Mouse (Mus musculus): Measurements from ENCODE around the gene Esr1. TPM values are rescaled to one million over a fixed set of nuclear protein-coding genes. Genes with fewer than 3 reads are reported as not detected.
"Not testable (repeated sequence)": the region's sequence is repeated elsewhere in the genome, so short reads cannot be mapped to it uniquely, and the experiment has no call there.

The Esr1 gene
- total and polyA plus RNA-seq, 2 experiments, result 12.2 to 30.3 TPM

GRCm38 (mm10) chr10:4646851-4647250 lies 35.5 kb downstream of the Esr1 start:
- Histone ChIP-seq H3K4me3 (ENCODE audit: insufficient read depth, low read depth, low read length) (no peak overlapping the region), H3K79me2 (ENCODE audit: control insufficient read depth, insufficient read depth, low read length) (peaks cover 2% of the 10 kb centered on the region; the same call in 1 of the 2 replicates), H3K36me3 (ENCODE audit: control insufficient read depth, insufficient read depth, low read length) (no peaks in the 10 kb centered on the region), H3K27me3 (ENCODE audit: control insufficient read depth, insufficient read depth, low read length) (no peaks in the 10 kb centered on the region), H3K27ac (replicated peaks; ENCODE audit: insufficient read depth, low read depth, low read length) (no peak overlapping the region), H3K4me1 (ENCODE audit: control insufficient read depth, insufficient read depth, low read length) (no peaks in the 10 kb centered on the region), H3K9ac (ENCODE audit: low read depth, low read length) (no peak overlapping the region)
- no peak for DNase-seq (ENCODE audit: extremely low read depth, low read depth, low spot score)
- no peak for TF ChIP-seq POLR2A (IDR thresholded peaks at IDR 0.05; ENCODE audit: extremely low read depth, insufficient read depth, low read length)
- TF ChIP-seq CTCF (IDR thresholded peaks at IDR 0.05; ENCODE audit: low read depth, low read length), result no peak
- WGBS, result 90% methylated on average over 9 of the region's 9 CpGs

DNA sequence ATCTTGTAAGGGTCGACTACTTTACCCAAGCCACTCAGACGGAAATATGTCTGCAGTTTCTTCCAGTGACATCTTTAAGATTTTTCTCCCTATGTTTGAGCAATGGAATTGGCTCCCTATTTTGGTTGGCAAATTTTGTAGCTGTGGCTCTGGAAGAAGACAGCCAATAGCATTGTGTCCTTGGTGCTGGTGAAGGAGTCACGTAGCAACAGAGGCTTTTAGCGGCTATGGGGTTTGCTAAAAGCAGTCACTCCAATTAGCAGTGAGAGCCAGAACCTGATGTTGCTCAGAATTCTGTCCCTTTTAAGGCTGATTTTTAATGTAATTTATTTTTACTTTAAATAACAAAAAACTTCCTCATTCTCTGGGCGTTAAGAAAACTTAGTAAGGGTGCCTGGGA lies 54.0 kb downstream of the Esr1 start:
- no peaks in the 10 kb centered on the region for H3K79me2 ChIP-seq (ENCODE audit: control insufficient read depth, insufficient read depth, low read length)
- H3K9ac ChIP-seq (ENCODE audit: low read depth, low read length), result no peak overlapping the region
- no peaks in the 10 kb centered on the region for H3K27me3 ChIP-seq (ENCODE audit: control insufficient read depth, insufficient read depth, low read length)
- DNase-seq (ENCODE audit: extremely low read depth, low read depth, low spot score), result no peak
- no peak overlapping the region for H3K27ac ChIP-seq (replicated peaks; ENCODE audit: insufficient read depth, low read depth, low read length)
- WGBS, result 89% methylated on average over 5 of the region's 5 CpGs
- H3K36me3 ChIP-seq (ENCODE audit: control insufficient read depth, insufficient read depth, low read length), result no peaks in the 10 kb centered on the region
- H3K4me1 ChIP-seq (ENCODE audit: control insufficient read depth, insufficient read depth, low read length), result peaks cover 2% of the 10 kb centered on the region; the same call in 1 of the 2 replicates
- H3K4me3 ChIP-seq (ENCODE audit: insufficient read depth, low read depth, low read length), result no peak overlapping the region
- TF ChIP-seq CTCF (IDR thresholded peaks at IDR 0.05; ENCODE audit: low read depth, low read length) (no peak), POLR2A (IDR thresholded peaks at IDR 0.05; ENCODE audit: extremely low read depth, insufficient read depth, low read length) (no peak)

- Histone ChIP-seq H3K4me1 (ENCODE audit: control insufficient read depth, insufficient read depth, low read length) (peaks cover 2% of the 10 kb centered on the region; the same call in 1 of the 2 replicates), H3K4me3 (ENCODE audit: insufficient read depth, low read depth, low read length) (no peak overlapping the region), H3K79me2 (ENCODE audit: control insufficient read depth, insufficient read depth, low read length) (no peaks in the 10 kb centered on the region), H3K27me3 (ENCODE audit: control insufficient read depth, insufficient read depth, low read length) (no peaks in the 10 kb centered on the region), H3K27ac (replicated peaks; ENCODE audit: insufficient read depth, low read depth, low read length) (no peak overlapping the region), H3K36me3 (ENCODE audit: control insufficient read depth, insufficient read depth, low read length) (no peaks in the 10 kb centered on the region), H3K9ac (ENCODE audit: low read depth, low read length) (no peak overlapping the region)
- peak; percentile 89 for DNase-seq (ENCODE audit: extremely low read depth, low read depth, low spot score)
- 34% methylated on average over 2 of the region's 2 CpGs for WGBS
- no peak for TF ChIP-seq CTCF (IDR thresholded peaks at IDR 0.05; ENCODE audit: low read depth, low read length)
- TF ChIP-seq POLR2A (IDR thresholded peaks at IDR 0.05; ENCODE audit: extremely low read depth, insufficient read depth, low read length), result no peak
Measured at GRCm38 (mm10) chr10:4667006-4667405, 55.6 kb downstream of the Esr1 start.

DNA sequence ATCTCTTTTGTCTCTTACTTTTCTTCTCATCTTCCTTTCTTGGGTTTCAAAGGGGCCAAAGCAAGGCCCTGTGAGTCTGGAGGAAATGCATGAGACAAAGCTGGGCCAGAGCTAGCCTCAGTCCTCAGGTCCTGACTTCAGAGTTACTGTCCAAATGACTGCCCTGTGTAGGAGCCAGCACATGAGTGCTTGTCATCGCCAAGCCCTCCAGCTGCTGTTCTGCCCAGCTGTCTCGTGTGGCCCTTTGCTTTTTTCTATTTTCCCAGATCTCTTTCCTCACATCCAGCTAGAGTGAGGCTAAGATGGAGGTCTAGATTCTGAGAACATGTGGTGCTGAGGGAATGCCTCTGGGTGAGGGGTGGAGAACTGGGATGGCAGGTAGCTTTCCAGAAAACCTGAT lies 58.7 kb downstream of the Esr1 start:
- no peak overlapping the region for H3K27ac ChIP-seq (replicated peaks; ENCODE audit: insufficient read depth, low read depth, low read length)
- H3K79me2 ChIP-seq (ENCODE audit: control insufficient read depth, insufficient read depth, low read length), result no peaks in the 10 kb centered on the region
- H3K9ac ChIP-seq (ENCODE audit: low read depth, low read length), result no peak overlapping the region
- no peaks in the 10 kb centered on the region for H3K36me3 ChIP-seq (ENCODE audit: control insufficient read depth, insufficient read depth, low read length)
- no peak overlapping the region for H3K4me3 ChIP-seq (ENCODE audit: insufficient read depth, low read depth, low read length)
- WGBS, result 91% methylated on average over 2 of the region's 2 CpGs
- TF ChIP-seq POLR2A (IDR thresholded peaks at IDR 0.05; ENCODE audit: extremely low read depth, insufficient read depth, low read length) (no peak), CTCF (IDR thresholded peaks at IDR 0.05; ENCODE audit: low read depth, low read length) (no peak)
- no peak for DNase-seq (ENCODE audit: extremely low read depth, low read depth, low spot score)
- H3K27me3 ChIP-seq (ENCODE audit: control insufficient read depth, insufficient read depth, low read length), result no peaks in the 10 kb centered on the region
- peaks cover 5% of the 10 kb centered on the region; the same call in 1 of the 2 replicates for H3K4me1 ChIP-seq (ENCODE audit: control insufficient read depth, insufficient read depth, low read length)

DNA sequence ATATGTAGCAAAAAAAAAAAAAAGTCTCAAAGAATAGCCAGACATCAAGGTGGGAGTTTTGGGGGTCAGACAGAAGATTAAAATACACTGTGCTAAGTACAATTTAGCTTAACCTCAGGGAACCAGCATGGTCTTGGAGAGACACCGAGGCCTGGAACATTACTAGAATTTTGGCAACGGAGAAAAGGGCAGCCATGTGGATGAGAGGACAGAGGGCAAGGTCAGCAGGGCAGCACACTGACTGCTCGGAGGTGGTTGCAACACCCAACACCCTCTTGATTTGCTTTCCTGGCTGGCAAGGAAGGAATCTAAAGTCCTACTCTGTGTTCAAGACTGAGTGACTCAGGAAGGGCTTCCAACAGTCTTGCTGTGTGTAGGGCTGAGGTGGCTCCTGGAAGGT lies 60.5 kb downstream of the Esr1 start:
- 19% methylated on average over 3 of the region's 3 CpGs for WGBS
- Histone ChIP-seq H3K79me2 (ENCODE audit: control insufficient read depth, insufficient read depth, low read length) (no peaks in the 10 kb centered on the region), H3K27ac (replicated peaks; ENCODE audit: insufficient read depth, low read depth, low read length) (peak overlapping the region; percentile 57), H3K36me3 (ENCODE audit: control insufficient read depth, insufficient read depth, low read length) (no peaks in the 10 kb centered on the region), H3K27me3 (ENCODE audit: control insufficient read depth, insufficient read depth, low read length) (no peaks in the 10 kb centered on the region), H3K4me1 (ENCODE audit: control insufficient read depth, insufficient read depth, low read length) (peaks cover 5% of the 10 kb centered on the region; the same call in 1 of the 2 replicates), H3K9ac (ENCODE audit: low read depth, low read length) (no peak overlapping the region), H3K4me3 (ENCODE audit: insufficient read depth, low read depth, low read length) (no peak overlapping the region)
- DNase-seq (ENCODE audit: extremely low read depth, low read depth, low spot score), result peak; percentile 93
- TF ChIP-seq CTCF (IDR thresholded peaks at IDR 0.05; ENCODE audit: low read depth, low read length), result no peak
- no peak for TF ChIP-seq POLR2A (IDR thresholded peaks at IDR 0.05; ENCODE audit: extremely low read depth, insufficient read depth, low read length)

DNA sequence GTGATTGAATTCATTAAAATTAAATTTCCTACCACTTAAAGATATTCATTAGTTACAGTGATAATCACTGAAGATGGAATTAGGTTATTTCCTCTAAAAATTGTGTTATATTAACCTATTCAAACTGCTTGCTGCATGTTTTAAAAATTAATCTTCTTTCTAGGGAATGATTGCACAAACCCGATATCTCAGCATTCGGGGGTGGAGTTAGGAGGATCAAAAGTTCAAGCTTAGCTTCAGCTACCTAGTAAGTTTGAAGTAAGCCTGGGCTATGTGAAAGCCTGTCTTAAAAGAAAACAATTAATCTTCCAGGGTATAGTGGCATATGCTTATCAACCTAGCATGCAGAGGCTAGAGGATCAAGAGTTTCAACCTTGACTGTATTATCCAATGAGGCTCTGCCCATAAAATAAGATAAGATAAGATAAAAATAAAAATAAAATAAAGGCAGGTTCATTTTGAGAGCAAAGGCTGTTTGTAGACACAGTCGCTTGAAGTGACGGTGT lies 62.0 kb downstream of the Esr1 start:
- 25% methylated on average over 4 of the region's 4 CpGs for WGBS
- TF ChIP-seq POLR2A (IDR thresholded peaks at IDR 0.05; ENCODE audit: extremely low read depth, insufficient read depth, low read length) (no peak), CTCF (IDR thresholded peaks at IDR 0.05; ENCODE audit: low read depth, low read length) (no peak)
- H3K4me1 ChIP-seq (ENCODE audit: control insufficient read depth, insufficient read depth, low read length), result peaks cover 3% of the 10 kb centered on the region; the same call in 1 of the 2 replicates
- no peaks in the 10 kb centered on the region for H3K27me3 ChIP-seq (ENCODE audit: control insufficient read depth, insufficient read depth, low read length)
- no peak overlapping the region for H3K27ac ChIP-seq (replicated peaks; ENCODE audit: insufficient read depth, low read depth, low read length)
- peak; percentile 81 for DNase-seq (ENCODE audit: extremely low read depth, low read depth, low spot score)
- H3K79me2 ChIP-seq (ENCODE audit: control insufficient read depth, insufficient read depth, low read length), result no peaks in the 10 kb centered on the region
- no peak overlapping the region for H3K9ac ChIP-seq (ENCODE audit: low read depth, low read length)
- H3K36me3 ChIP-seq (ENCODE audit: control insufficient read depth, insufficient read depth, low read length), result no peaks in the 10 kb centered on the region
- H3K4me3 ChIP-seq (ENCODE audit: insufficient read depth, low read depth, low read length), result no peak overlapping the region

DNA sequence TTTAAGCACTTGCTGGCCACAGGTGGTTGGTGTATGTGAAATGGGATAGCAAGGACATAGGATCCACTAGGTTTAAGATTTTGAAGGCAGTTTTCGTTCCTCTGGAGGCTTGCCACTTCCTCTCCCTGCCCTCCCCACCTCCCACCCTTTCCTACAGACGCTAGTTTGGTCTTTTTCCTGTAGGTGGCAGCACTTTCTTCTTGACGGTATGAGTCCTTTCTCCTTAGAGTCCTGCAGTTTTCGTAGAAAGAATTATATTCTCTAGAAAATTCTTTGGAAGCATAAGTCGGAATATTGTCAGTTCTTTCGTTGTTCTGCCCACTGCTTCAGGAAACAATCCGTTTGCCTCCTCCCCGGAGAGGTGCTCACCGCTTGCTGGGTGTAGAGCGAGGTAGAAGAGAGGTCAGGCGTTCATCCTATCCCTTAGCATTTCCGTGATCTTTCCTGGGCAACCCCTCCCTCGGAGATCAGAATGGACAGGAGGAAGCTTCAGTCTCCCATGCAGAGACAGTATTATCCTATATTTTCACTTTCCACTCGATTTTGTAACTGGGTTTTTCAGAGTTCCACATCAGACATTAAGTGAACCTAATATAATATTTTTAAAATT lies 63.7 kb downstream of the Esr1 start:
- not testable (repeated sequence) for H3K9ac ChIP-seq (ENCODE audit: low read depth, low read length); H3K79me2 ChIP-seq (ENCODE audit: control insufficient read depth, insufficient read depth, low read length); H3K36me3 ChIP-seq (ENCODE audit: control insufficient read depth, insufficient read depth, low read length); H3K4me1 ChIP-seq (ENCODE audit: control insufficient read depth, insufficient read depth, low read length); H3K27me3 ChIP-seq (ENCODE audit: control insufficient read depth, insufficient read depth, low read length); H3K4me3 ChIP-seq (ENCODE audit: insufficient read depth, low read depth, low read length); H3K27ac ChIP-seq (replicated peaks; ENCODE audit: insufficient read depth, low read depth, low read length)
- peak; percentile 20 for DNase-seq (ENCODE audit: extremely low read depth, low read depth, low spot score)
- WGBS, result 30% methylated on average over 14 of the region's 14 CpGs
